Mouse (Mus musculus) cerebellum, adult 11 months (tissue): ENCODE measurements around the gene Retreg1.

Source experiments
- DNase-seq: peaks from one replicate; pipeline ENCODE4 v3.0.0; 2022

Retreg1 gene

GRCm38 (mm10) chr15:25843086-25843991 is at the start of gene Retreg1:
Gene Retreg1, plus strand, starts transcription at chr15:25843180.
- DNase-seq, result peak; percentile 75

GRCm38 (mm10) chr15:25794123-25794522 is 48.9 kb upstream of the Retreg1 start:
- DNase-seq, result no peak

GRCm38 (mm10) chr15:25795496-25795895 is 47.5 kb upstream of the Retreg1 start:
- DNase-seq, result no peak

- no peak for DNase-seq
These were observed 46.6 kb upstream of the Retreg1 start for GRCm38 (mm10) chr15:25796353-25796752.

- no peak for DNase-seq
These were observed 45.8 kb upstream of the Retreg1 start for GRCm38 (mm10) chr15:25797179-25797578.

- DNase-seq, result no peak
These were observed 45.1 kb upstream of the Retreg1 start for GRCm38 (mm10) chr15:25797888-25798287.

GRCm38 (mm10) chr15:25801726-25802125 is 41.3 kb upstream of the Retreg1 start:
- DNase-seq, result no peak

GRCm38 (mm10) chr15:25802194-25802593 is 40.8 kb upstream of the Retreg1 start:
- DNase-seq, result no peak

GRCm38 (mm10) chr15:25803111-25803510 is 39.9 kb upstream of the Retreg1 start:
- no peak for DNase-seq

GRCm38 (mm10) chr15:25805336-25806110 is 37.5 kb upstream of the Retreg1 start:
- peak; percentile 66 for DNase-seq

GRCm38 (mm10) chr15:25806363-25806762 is 36.6 kb upstream of the Retreg1 start:
- no peak for DNase-seq

GRCm38 (mm10) chr15:25806878-25807277 is 36.1 kb upstream of the Retreg1 start:
- no peak for DNase-seq

GRCm38 (mm10) chr15:25808677-25809460 is 34.1 kb upstream of the Retreg1 start:
- no peak for DNase-seq

- no peak for DNase-seq
These were observed 33.3 kb upstream of the Retreg1 start for GRCm38 (mm10) chr15:25809669-25810068.

- DNase-seq, result no peak
These were observed 31.1 kb upstream of the Retreg1 start for GRCm38 (mm10) chr15:25811834-25812250.

- no peak for DNase-seq
These were observed 30.5 kb upstream of the Retreg1 start for GRCm38 (mm10) chr15:25812479-25812878.

- DNase-seq, result no peak
These were observed 28.4 kb upstream of the Retreg1 start for GRCm38 (mm10) chr15:25814535-25814934.

GRCm38 (mm10) chr15:25817191-25817590 is 25.8 kb upstream of the Retreg1 start:
- no peak for DNase-seq

GRCm38 (mm10) chr15:25821981-25822380 is 21.0 kb upstream of the Retreg1 start:
- no peak for DNase-seq

- DNase-seq, result no peak
These were observed 20.3 kb upstream of the Retreg1 start for GRCm38 (mm10) chr15:25822656-25823055.

GRCm38 (mm10) chr15:25826531-25826961 is 16.4 kb upstream of the Retreg1 start:
- no peak for DNase-seq

- no peak for DNase-seq
These were observed 14.5 kb upstream of the Retreg1 start for GRCm38 (mm10) chr15:25828464-25828863.

GRCm38 (mm10) chr15:25830426-25830825 is 12.6 kb upstream of the Retreg1 start:
- no peak for DNase-seq
